Mouse (Mus musculus): ENCODE results near the gene Hivep2. TPM values are rescaled to one million over a fixed set of nuclear protein-coding genes. Genes with fewer than 3 reads are reported as not detected.

The Hivep2 gene
- polyA plus RNA-seq, 1 experiment from 2014 or later: 6.0 TPM

GRCm38 (mm10) chr10:14054860-14055259 lies 89.0 kb downstream of the Hivep2 start:
- Histone ChIP-seq H3K36me3 (no peaks in the 10 kb centered on the region), H3K9ac (no peak overlapping the region), H3K4me3 (replicated peaks) (no peak overlapping the region), H3K27ac (peak overlapping the region; percentile 67; the same call in 1 of the 2 replicates), H3K27me3 (replicated peaks) (no peaks in the 10 kb centered on the region), H3K9me3 (no peaks in the 10 kb centered on the region), H3K4me2 (no peak overlapping the region), H3K4me1 (peaks cover 12% of the 10 kb centered on the region)
- 69% methylated on average over 4 of the region's 4 CpGs for WGBS
- ATAC-seq (ENCODE audit: insufficient read depth, low FRiP score, low read depth): no peak

- Histone ChIP-seq H3K4me2 (0 out of 2 replicates have a peak overlapping the region, but pooled peaks have one; percentile 0), H3K9ac (no peak overlapping the region), H3K4me1 (peaks cover 12% of the 10 kb centered on the region), H3K27ac (peak overlapping the region; percentile 67; the same call in 1 of the 2 replicates), H3K4me3 (replicated peaks) (no peak overlapping the region), H3K36me3 (no peaks in the 10 kb centered on the region), H3K27me3 (replicated peaks) (no peaks in the 10 kb centered on the region), H3K9me3 (no peaks in the 10 kb centered on the region)
- ATAC-seq (ENCODE audit: insufficient read depth, low FRiP score, low read depth): peak; percentile 67; the same call in 1 of the 2 replicates
- WGBS: 16% methylated on average over 9 of the region's 9 CpGs
Observed at GRCm38 (mm10) chr10:14055533-14055981, 89.7 kb downstream of the Hivep2 start.

- 65% methylated on average over 4 of the region's 4 CpGs for WGBS
- no peak overlapping the region for H3K4me2 ChIP-seq
- no peak overlapping the region for H3K9ac ChIP-seq
- H3K36me3 ChIP-seq: no peaks in the 10 kb centered on the region
- no peaks in the 10 kb centered on the region for H3K9me3 ChIP-seq
- no peak overlapping the region for H3K4me3 ChIP-seq (replicated peaks)
- no peak for ATAC-seq (ENCODE audit: insufficient read depth, low FRiP score, low read depth)
- H3K27me3 ChIP-seq (replicated peaks): no peaks in the 10 kb centered on the region
- peak overlapping the region; percentile 42; the same call in 1 of the 2 replicates for H3K27ac ChIP-seq
- H3K4me1 ChIP-seq: peaks cover 12% of the 10 kb centered on the region
Observed at GRCm38 (mm10) chr10:14056057-14056456, 90.2 kb downstream of the Hivep2 start.

- WGBS: 48% methylated on average over 8 of the region's 8 CpGs
- no peaks in the 10 kb centered on the region for H3K9me3 ChIP-seq
- no peaks in the 10 kb centered on the region for H3K36me3 ChIP-seq
- ATAC-seq (ENCODE audit: insufficient read depth, low FRiP score, low read depth): no peak
- peaks cover 12% of the 10 kb centered on the region for H3K4me1 ChIP-seq
- H3K4me3 ChIP-seq (replicated peaks): no peak overlapping the region
- H3K4me2 ChIP-seq: no peak overlapping the region
- H3K27me3 ChIP-seq (replicated peaks): no peaks in the 10 kb centered on the region
- H3K9ac ChIP-seq: no peak overlapping the region
- peak overlapping the region; percentile 42; the same call in 1 of the 2 replicates for H3K27ac ChIP-seq
Observed at GRCm38 (mm10) chr10:14056584-14057451, 90.9 kb downstream of the Hivep2 start.

- Histone ChIP-seq H3K36me3 (no peaks in the 10 kb centered on the region), H3K9me3 (no peaks in the 10 kb centered on the region), H3K27ac (no peak overlapping the region), H3K4me3 (replicated peaks) (no peak overlapping the region), H3K4me1 (peaks cover 12% of the 10 kb centered on the region), H3K27me3 (replicated peaks) (no peaks in the 10 kb centered on the region), H3K9ac (no peak overlapping the region), H3K4me2 (no peak overlapping the region)
- WGBS: 87% methylated on average over 11 of the region's 11 CpGs
- no peak for ATAC-seq (ENCODE audit: insufficient read depth, low FRiP score, low read depth)
Observed at GRCm38 (mm10) chr10:14057841-14058605, 92.1 kb downstream of the Hivep2 start.

GRCm38 (mm10) chr10:14058742-14059141 lies 92.9 kb downstream of the Hivep2 start:
- no peak overlapping the region for H3K27ac ChIP-seq
- H3K36me3 ChIP-seq: no peaks in the 10 kb centered on the region
- H3K9me3 ChIP-seq: no peaks in the 10 kb centered on the region
- ATAC-seq (ENCODE audit: insufficient read depth, low FRiP score, low read depth): no peak
- no peaks in the 10 kb centered on the region for H3K27me3 ChIP-seq (replicated peaks)
- no peak overlapping the region for H3K4me2 ChIP-seq
- H3K9ac ChIP-seq: no peak overlapping the region
- peaks cover 12% of the 10 kb centered on the region for H3K4me1 ChIP-seq
- no peak overlapping the region for H3K4me3 ChIP-seq (replicated peaks)
- WGBS: 70% methylated on average over 2 of the region's 2 CpGs

- WGBS: 79% methylated on average over 2 of the region's 2 CpGs
- no peak overlapping the region for H3K4me3 ChIP-seq (replicated peaks)
- H3K27me3 ChIP-seq (replicated peaks): no peaks in the 10 kb centered on the region
- H3K36me3 ChIP-seq: no peaks in the 10 kb centered on the region
- peaks cover 12% of the 10 kb centered on the region for H3K4me1 ChIP-seq
- no peak for ATAC-seq (ENCODE audit: insufficient read depth, low FRiP score, low read depth)
- H3K27ac ChIP-seq: no peak overlapping the region
- no peak overlapping the region for H3K4me2 ChIP-seq
- no peak overlapping the region for H3K9ac ChIP-seq
- no peaks in the 10 kb centered on the region for H3K9me3 ChIP-seq
Observed at GRCm38 (mm10) chr10:14059581-14059980, 93.7 kb downstream of the Hivep2 start.

GRCm38 (mm10) chr10:14060302-14060701 lies 94.4 kb downstream of the Hivep2 start:
- H3K4me3 ChIP-seq (replicated peaks): no peak overlapping the region
- peaks cover 12% of the 10 kb centered on the region for H3K4me1 ChIP-seq
- H3K36me3 ChIP-seq: no peaks in the 10 kb centered on the region
- H3K4me2 ChIP-seq: no peak overlapping the region
- ATAC-seq (ENCODE audit: insufficient read depth, low FRiP score, low read depth): no peak
- no peaks in the 10 kb centered on the region for H3K9me3 ChIP-seq
- H3K27ac ChIP-seq: no peak overlapping the region
- 72% methylated on average over 2 of the region's 2 CpGs for WGBS
- H3K9ac ChIP-seq: no peak overlapping the region
- no peaks in the 10 kb centered on the region for H3K27me3 ChIP-seq (replicated peaks)

- no peak for ATAC-seq (ENCODE audit: insufficient read depth, low FRiP score, low read depth)
- Histone ChIP-seq H3K4me2 (no peak overlapping the region), H3K27me3 (replicated peaks) (no peaks in the 10 kb centered on the region), H3K4me3 (replicated peaks) (no peak overlapping the region), H3K36me3 (no peaks in the 10 kb centered on the region), H3K9ac (no peak overlapping the region), H3K9me3 (no peaks in the 10 kb centered on the region), H3K4me1 (no peaks in the 10 kb centered on the region), H3K27ac (no peak overlapping the region)
- 91% methylated on average over 4 of the region's 4 CpGs for WGBS
Observed at GRCm38 (mm10) chr10:14063226-14063625, 97.4 kb downstream of the Hivep2 start.

GRCm38 (mm10) chr10:14064759-14065395 lies 99.0 kb downstream of the Hivep2 start:
- Histone ChIP-seq H3K4me3 (replicated peaks) (no peak overlapping the region), H3K27me3 (replicated peaks) (no peaks in the 10 kb centered on the region), H3K4me2 (no peak overlapping the region), H3K9me3 (no peaks in the 10 kb centered on the region), H3K36me3 (no peaks in the 10 kb centered on the region), H3K27ac (no peak overlapping the region), H3K9ac (no peak overlapping the region), H3K4me1 (no peaks in the 10 kb centered on the region)
- WGBS: 70% methylated on average over 15 of the region's 15 CpGs
- no peak for ATAC-seq (ENCODE audit: insufficient read depth, low FRiP score, low read depth)

GRCm38 (mm10) chr10:14067802-14068201 lies 101.9 kb downstream of the Hivep2 start:
- H3K27me3 ChIP-seq (replicated peaks): no peaks in the 10 kb centered on the region
- no peak overlapping the region for H3K4me2 ChIP-seq
- H3K9me3 ChIP-seq: no peaks in the 10 kb centered on the region
- H3K4me3 ChIP-seq (replicated peaks): no peak overlapping the region
- no peak overlapping the region for H3K27ac ChIP-seq
- WGBS: 75% methylated on average over 4 of the region's 4 CpGs
- ATAC-seq (ENCODE audit: insufficient read depth, low FRiP score, low read depth): no peak
- H3K36me3 ChIP-seq: no peaks in the 10 kb centered on the region
- H3K4me1 ChIP-seq: no peaks in the 10 kb centered on the region
- no peak overlapping the region for H3K9ac ChIP-seq

Data from stomach, embryonic 15.5 days (tissue).